Mouse (Mus musculus): ENCODE measurements around the gene Dennd1c. TPM values are rescaled to one million over a fixed set of nuclear protein-coding genes. Genes with fewer than 3 reads are reported as not detected.

Dennd1c gene
- total and polyA plus RNA-seq, 3 experiments: 6.8 to 33.9 (median 9.7) TPM

DNA sequence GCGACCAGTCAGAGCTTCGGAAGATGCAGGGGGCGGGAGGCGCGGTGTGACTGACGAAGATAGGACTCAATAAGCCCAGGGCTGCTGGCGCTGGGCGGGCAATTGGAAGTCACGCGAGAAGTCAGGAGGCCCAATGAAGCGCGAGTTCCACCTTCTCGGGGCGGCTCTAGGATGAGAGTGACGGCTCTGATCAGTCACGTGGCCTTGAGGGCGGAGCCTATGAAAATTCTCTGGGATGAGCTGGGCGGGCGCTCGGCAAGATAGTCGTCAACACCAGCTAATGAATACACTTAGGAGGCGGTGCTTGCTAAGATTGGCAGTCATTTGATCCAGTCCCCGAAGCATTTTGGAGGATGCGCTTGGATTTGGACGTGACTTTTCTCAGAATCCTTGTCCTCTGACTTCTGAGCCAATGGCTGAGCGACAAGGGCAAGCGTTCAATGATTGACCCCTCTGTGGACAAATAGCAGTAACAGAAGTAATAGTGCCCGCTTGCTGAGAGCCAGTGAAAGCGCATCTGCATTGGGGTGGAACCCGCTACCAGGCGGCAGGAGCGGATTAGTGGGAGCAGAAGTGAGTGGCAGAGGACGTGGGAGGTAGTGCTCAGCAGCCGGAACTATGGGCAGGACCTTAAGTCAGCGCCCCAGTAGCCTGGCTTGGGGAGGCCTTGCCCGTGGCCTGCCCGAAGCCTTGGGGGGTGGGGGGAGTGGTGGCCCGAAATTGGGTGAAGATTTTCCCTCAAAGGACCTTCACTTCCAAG is 46.5 kb downstream of the Dennd1c start:
- no peaks in the 10 kb centered on the region for H3K9me3 ChIP-seq (replicated peaks; ENCODE audit: low read length)
- no peaks in the 10 kb centered on the region for H3K27me3 ChIP-seq (replicated peaks)
- H3K4me1 ChIP-seq (ENCODE audit: control insufficient read depth in 1 of 2, insufficient read depth in 2 of 2): peaks cover 7 to 34% of the 10 kb centered on the region in 2 experiments; a peak in 3 of 4 replicates
- H3K4me2 ChIP-seq (ENCODE audit: insufficient read depth, low read depth, poor library complexity, severe bottlenecking): peak overlapping the region; percentile 68
- dilution Hi-C loops (cut with MboI; ENCODE audit: extremely low pct_ligation_motif_present, extremely low pct_unique_long_range_greater_than_20kb, low sequenced_read_pairs) (no loop called here), in situ Hi-C loops (cut with MboI; ENCODE audit: low pct_ligation_motif_present, low pct_unique_long_range_greater_than_20kb, low sequenced_read_pairs) (no loop called here)
- peak; percentile 100 for DNase-seq (ENCODE audit: extremely low read depth)
- TF ChIP-seq BHLHE40 (IDR thresholded peaks at IDR 0.05; ENCODE audit: low read depth, low read length): peak; percentile 74
- TF ChIP-seq USF1 (IDR thresholded peaks at IDR 0.05; ENCODE audit: low read depth, low read length): peak; percentile 99
- 0 out of 2 replicates have a peak, but pooled peaks have one; percentile 25 for TF ChIP-seq JUND (conservative IDR thresholded peaks at IDR 0.05; ENCODE audit: low read depth, low read length)
- no peak for TF ChIP-seq JUN (IDR thresholded peaks at IDR 0.05; ENCODE audit: insufficient read depth, low read depth, low read length)
- no peak for TF ChIP-seq ZKSCAN1 (IDR thresholded peaks at IDR 0.05; ENCODE audit: borderline replicate concordance, low read depth, low read length)
- TF ChIP-seq ZNF384 (IDR thresholded peaks at IDR 0.05; ENCODE audit: low read depth, low read length): no peak
- 0 out of 2 replicates have a peak, but pooled peaks have one; percentile 47 for TF ChIP-seq MAZ (IDR thresholded peaks at IDR 0.05; ENCODE audit: low read depth, low read length)
- TF ChIP-seq POLR2AphosphoS2 (IDR thresholded peaks at IDR 0.05; ENCODE audit: low read depth, low read length): no peak
- TF ChIP-seq MEF2A (IDR thresholded peaks at IDR 0.05; ENCODE audit: borderline replicate concordance, low read depth, low read length): 0 out of 2 replicates have a peak, but pooled peaks have one; percentile 22
- 0 out of 2 replicates have a peak, but pooled peaks have one; percentile 15 for TF ChIP-seq MYC (IDR thresholded peaks at IDR 0.05; ENCODE audit: low read depth, low read length)
- TF ChIP-seq ELF1 (IDR thresholded peaks at IDR 0.05; ENCODE audit: low read depth, low read length): peak; percentile 75
- TF ChIP-seq KAT2A (IDR thresholded peaks at IDR 0.05; ENCODE audit: insufficient replicate concordance, low read length): peak; percentile 80
- TF ChIP-seq ZMIZ1 (IDR thresholded peaks at IDR 0.05; ENCODE audit: low read depth, low read length): peak; percentile 81
- TF ChIP-seq MAFK (IDR thresholded peaks at IDR 0.05; ENCODE audit: insufficient replicate concordance, low read length): no peak
- no peak for TF ChIP-seq SIN3A (IDR thresholded peaks at IDR 0.05; ENCODE audit: low read length)
- no peak for TF ChIP-seq UBTF (IDR thresholded peaks at IDR 0.05; ENCODE audit: low read depth, low read length)
- TF ChIP-seq IRF4 (IDR thresholded peaks at IDR 0.05; ENCODE audit: low read depth, low read length): peak; percentile 76
- peak; percentile 77; the same call in 1 of the 2 replicates for TF ChIP-seq TBP (conservative IDR thresholded peaks at IDR 0.05; ENCODE audit: low read depth, low read length)
- TF ChIP-seq NELFE (IDR thresholded peaks at IDR 0.05; ENCODE audit: low read depth, low read length): peak; percentile 87
- no peak for TF ChIP-seq ZC3H11A (IDR thresholded peaks at IDR 0.05; ENCODE audit: low read depth, low read length)
- no peak for TF ChIP-seq RCOR1 (conservative IDR thresholded peaks at IDR 0.05; ENCODE audit: low read depth, low read length)
- TF ChIP-seq POLR2A (IDR thresholded peaks at IDR 0.05; ENCODE audit: low read depth, low read length): peak; percentile 91
- no peak for TF ChIP-seq EP300 (IDR thresholded peaks at IDR 0.05; ENCODE audit: low read length)
- TF ChIP-seq RAD21 (IDR thresholded peaks at IDR 0.05; ENCODE audit: low read depth, low read length): no peak
- TF ChIP-seq NRF1 (IDR thresholded peaks at IDR 0.05; ENCODE audit: low read depth, low read length): peak; percentile 65
- peak; percentile 96 for TF ChIP-seq MAX (IDR thresholded peaks at IDR 0.05; ENCODE audit: low read length)
- no peak for TF ChIP-seq CHD1 (IDR thresholded peaks at IDR 0.05; ENCODE audit: low read depth, low read length)
- no peak for TF ChIP-seq PAX5 (IDR thresholded peaks at IDR 0.05; ENCODE audit: low read length)
- peak; percentile 80; the same call in 1 of the 2 replicates for TF ChIP-seq TCF12 (IDR thresholded peaks at IDR 0.05; ENCODE audit: low read depth, low read length)
- TF ChIP-seq USF2 (conservative IDR thresholded peaks at IDR 0.05; ENCODE audit: low read depth, low read length): peak; percentile 97
- TF ChIP-seq MXI1 (IDR thresholded peaks at IDR 0.05; ENCODE audit: low read depth, low read length): peak; percentile 60; the same call in 1 of the 2 replicates
- TF ChIP-seq SMC3 (IDR thresholded peaks at IDR 0.05; ENCODE audit: low read depth, low read length): no peak
- peak; percentile 98 for TF ChIP-seq CHD2 (IDR thresholded peaks at IDR 0.05; ENCODE audit: low read length)
- no peak for TF ChIP-seq CTCF (conservative IDR thresholded peaks at IDR 0.05 in 1 of 2, IDR thresholded peaks at IDR 0.05 in 1 of 2; ENCODE audit: low read depth in 2 of 2, low read length in 2 of 2)
- no peak for TF ChIP-seq ETS1 (conservative IDR thresholded peaks at IDR 0.05; ENCODE audit: low read depth, low read length)
- TF ChIP-seq HCFC1 (IDR thresholded peaks at IDR 0.05; ENCODE audit: low read depth, low read length): peak; percentile 73
- TF ChIP-seq E2F4 (IDR thresholded peaks at IDR 0.05; ENCODE audit: insufficient replicate concordance, low read depth, low read length): no peak
- no peak for TF ChIP-seq GABPA (IDR thresholded peaks at IDR 0.05; ENCODE audit: insufficient replicate concordance, low read depth, low read length)
- peaks cover 18 to 25% of the 10 kb centered on the region in 2 experiments for H3K36me3 ChIP-seq (replicated peaks in 1 of 2; ENCODE audit: control insufficient read depth in 1 of 2, insufficient read depth in 1 of 2, low read length in 1 of 2)
- H3K4me3 ChIP-seq (replicated peaks in 1 of 3; ENCODE audit: low read depth in 2 of 3, low read length in 2 of 3, poor library complexity in 1 of 3): peak overlapping the region; percentile 35 to 83 (median 66)
- peak overlapping the region; percentile 95 for H3K9ac ChIP-seq (ENCODE audit: insufficient read depth, low read depth)
- H3K27ac ChIP-seq (ENCODE audit: insufficient read depth, low read depth): peak overlapping the region; percentile 26; the same call in 1 of the 2 replicates
- peaks cover 42% of the 10 kb centered on the region for H3K79me2 ChIP-seq (replicated peaks; ENCODE audit: control insufficient read depth, extremely low read depth, insufficient read depth, poor library complexity, severe bottlenecking)
